Comparison of ENCODE assay signal across 20 mouse cellular contexts in genomic region chr12:112104890-112105289, GRCm38 (mm10).
DNase-seq lines count a peak whose midpoint lies in the region; ATAC-seq lines count a peak whose summit lies in the region.
"Had no signal": no experiment of that assay in that cellular context is flagged by ENCODE, and none has a peak within 500 bp of the region (broad histone marks: within the 10 kb centered on the region; RNA-seq: fewer than 3 reads in every experiment).

No protein-coding gene starts in this region.

- no peak for DNase-seq in frontal cortex, postnatal 10 days (ENCODE audit: low spot score in 2 of 2)
- peak; percentile 30 for DNase-seq in right cerebral cortex, adult 18-20 months
- no peak for DNase-seq in right cerebral cortex, postnatal 36 days (ENCODE audit: low spot score in 2 of 2)
- peak; percentile 56 for DNase-seq in brain, adult 2 months (ENCODE audit: low read depth, low spot score)
- DNase-seq in left cerebral cortex, adult 11 months (ENCODE audit: low spot score) = no peak
- DNase-seq: adrenal gland, adult 2 months; adrenal gland, adult 8-10 months; adrenal gland, postnatal 10 days; adrenal gland, postnatal 14 days; adrenal gland, postnatal 25 days; adrenal gland, postnatal 36 days; B cell, adult 2 months; cerebellum, adult 11 months; cerebellum, adult 11-12 months; cerebellum, adult 18-20 months; cerebellum, adult 2 months had no signal

- ATAC-seq in frontal cortex, adult (ENCODE audit: low TSS enrichment) = peak; percentile 54; the same call in 1 of the 2 replicates
- ATAC-seq: activated CD4-positive, CD25-positive, alpha-beta regulatory T cell, adult 4 months; CD4-positive, CD25-positive, alpha-beta regulatory T cell, adult 4 months; Patski had no signal

Comparison
In these comparisons a context has a peak if more than half of its experiments do, and no peak if none do; other contexts are left out.
1. DNase-seq: peak in right cerebral cortex, adult 18-20 months (single experiment) and brain, adult 2 months (single experiment); none in frontal cortex, postnatal 10 days (0 of 2), right cerebral cortex, postnatal 36 days (0 of 2) and left cerebral cortex, adult 11 months (single experiment).